Mouse (Mus musculus): ENCODE measurements around the gene Fbxo46. TPM values are rescaled to one million over a fixed set of nuclear protein-coding genes. Genes with fewer than 3 reads are reported as not detected.

Fbxo46 gene
- polyA plus RNA-seq, 1 experiment from 2014 or later, result 19.3 TPM

- H3K4me2 ChIP-seq, result no peak overlapping the region
- H3K27ac ChIP-seq, result no peak overlapping the region; the same call in 1 of the 2 replicates
- H3K4me1 ChIP-seq (replicated peaks), result no peaks in the 10 kb centered on the region
- H3K4me3 ChIP-seq (replicated peaks), result no peak overlapping the region
- H3K27me3 ChIP-seq, result no peaks in the 10 kb centered on the region
- no peak for ATAC-seq (ENCODE audit: insufficient number of reproducible peaks, insufficient read depth, low FRiP score, low TSS enrichment, low read depth)
- 67% methylated on average over 3 of the region's 3 CpGs for WGBS
- no peak overlapping the region for H3K9ac ChIP-seq (replicated peaks)
- no peaks in the 10 kb centered on the region for H3K36me3 ChIP-seq
- no peaks in the 10 kb centered on the region for H3K9me3 ChIP-seq
These were observed 12.2 kb upstream of the Fbxo46 start for GRCm38 (mm10) chr7:19107436-19107835.

DNA sequence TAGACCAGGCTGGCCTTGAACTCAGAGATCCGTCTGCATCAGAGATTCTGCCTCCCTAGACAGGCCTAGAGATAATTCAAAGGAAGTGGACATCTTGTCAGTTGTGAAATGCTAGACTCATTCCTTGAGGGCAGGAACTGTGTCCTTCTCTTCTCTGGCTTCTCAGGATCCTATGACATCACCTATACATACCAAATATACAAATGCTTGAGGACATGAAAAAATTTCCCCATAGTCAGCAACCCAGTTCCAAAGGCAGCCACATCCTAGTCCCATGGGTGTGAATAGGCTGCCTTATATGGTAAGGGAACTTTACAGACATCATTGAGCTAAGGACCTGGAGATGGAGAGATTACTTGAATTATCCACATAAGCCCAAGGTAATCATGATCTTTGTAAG is 10.1 kb upstream of the Fbxo46 start:
- Histone ChIP-seq H3K27me3 (no peaks in the 10 kb centered on the region), H3K4me1 (replicated peaks) (no peaks in the 10 kb centered on the region), H3K4me2 (no peak overlapping the region), H3K36me3 (no peaks in the 10 kb centered on the region), H3K27ac (no peak overlapping the region), H3K9me3 (no peaks in the 10 kb centered on the region), H3K4me3 (replicated peaks) (no peak overlapping the region), H3K9ac (replicated peaks) (no peak overlapping the region)
- 91% methylated on average over 1 of the region's 1 CpGs for WGBS
- ATAC-seq (ENCODE audit: insufficient number of reproducible peaks, insufficient read depth, low FRiP score, low TSS enrichment, low read depth), result no peak

- Histone ChIP-seq H3K9ac (replicated peaks) (no peak within 1 kb of the TSS; the same call in 1 of the 2 replicates), H3K9me3 (peaks cover 11% of the 10 kb centered on the region; the same call in 1 of the 2 replicates), H3K4me2 (peak within 1 kb of the TSS; percentile 52), H3K4me1 (replicated peaks) (peaks cover 15% of the 10 kb centered on the region), H3K27me3 (peaks cover 6% of the 10 kb centered on the region; the same call in 1 of the 2 replicates), H3K27ac (no peak within 1 kb of the TSS), H3K4me3 (replicated peaks) (peak within 1 kb of the TSS; percentile 29), H3K36me3 (no peaks in the 10 kb centered on the region)
- ATAC-seq (ENCODE audit: insufficient number of reproducible peaks, insufficient read depth, low FRiP score, low TSS enrichment, low read depth), result 0 out of 2 replicates have a peak, but pooled peaks have one; percentile 5
- WGBS, result 23% methylated on average over 63 of the region's 64 CpGs
These were observed 1.5 kb upstream of the Fbxo46 start, which contains the start of gene Gm4969 for GRCm38 (mm10) chr7:19118028-19118771. Gm4969 (minus strand) TSS chr7:19118368.

GRCm38 (mm10) chr7:19119083-19119482 is 576 bp upstream of the Fbxo46 start:
- H3K9me3 ChIP-seq, result peaks cover 11% of the 10 kb centered on the region; the same call in 1 of the 2 replicates
- 92% methylated on average over 8 of the region's 8 CpGs for WGBS
- no peaks in the 10 kb centered on the region for H3K36me3 ChIP-seq
- H3K4me3 ChIP-seq (replicated peaks), result no peak overlapping the region
- peaks cover 15% of the 10 kb centered on the region for H3K4me1 ChIP-seq (replicated peaks)
- no peak overlapping the region; the same call in 1 of the 2 replicates for H3K4me2 ChIP-seq
- peaks cover 6% of the 10 kb centered on the region; the same call in 1 of the 2 replicates for H3K27me3 ChIP-seq
- no peak overlapping the region for H3K9ac ChIP-seq (replicated peaks)
- no peak overlapping the region for H3K27ac ChIP-seq
- ATAC-seq (ENCODE audit: insufficient number of reproducible peaks, insufficient read depth, low FRiP score, low TSS enrichment, low read depth), result 0 out of 2 replicates have a peak, but pooled peaks have one; percentile 23

GRCm38 (mm10) chr7:19121686-19122085 is 2.0 kb downstream of the Fbxo46 start:
- Histone ChIP-seq H3K27me3 (peaks cover 6% of the 10 kb centered on the region; the same call in 1 of the 2 replicates), H3K9me3 (peaks cover 11% of the 10 kb centered on the region; the same call in 1 of the 2 replicates), H3K27ac (no peak overlapping the region), H3K4me3 (replicated peaks) (no peak overlapping the region), H3K4me2 (no peak overlapping the region), H3K4me1 (replicated peaks) (peaks cover 15% of the 10 kb centered on the region), H3K9ac (replicated peaks) (no peak overlapping the region), H3K36me3 (0 out of 2 replicates have a peak, but pooled peaks cover 7% of the 10 kb centered on the region)
- WGBS, result 96% methylated on average over 4 of the region's 4 CpGs
- ATAC-seq (ENCODE audit: insufficient number of reproducible peaks, insufficient read depth, low FRiP score, low TSS enrichment, low read depth), result no peak

DNA sequence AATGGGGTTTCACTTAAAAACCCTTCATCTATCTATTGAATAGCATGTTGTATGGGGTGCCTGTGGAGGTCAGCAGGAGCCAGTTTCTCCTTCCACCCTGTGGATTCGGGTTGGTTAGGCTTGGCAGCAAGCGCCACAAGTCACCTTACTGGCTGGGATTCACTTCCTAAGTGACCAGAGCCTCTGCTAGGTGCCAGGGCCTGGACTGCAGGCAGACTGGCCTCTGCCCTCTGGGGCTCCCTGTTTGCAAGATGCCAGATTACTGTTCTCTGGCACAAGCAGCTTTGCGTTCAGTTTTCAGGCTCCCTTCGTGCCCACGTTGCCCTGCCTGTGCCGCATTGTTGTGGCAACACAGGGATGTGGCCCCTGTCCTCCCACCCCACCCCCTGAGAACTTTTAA is 5.1 kb downstream of the Fbxo46 start:
- no peak for ATAC-seq (ENCODE audit: insufficient number of reproducible peaks, insufficient read depth, low FRiP score, low TSS enrichment, low read depth)
- H3K4me2 ChIP-seq, result no peak overlapping the region
- no peaks in the 10 kb centered on the region for H3K9me3 ChIP-seq
- 87% methylated on average over 6 of the region's 6 CpGs for WGBS
- peaks cover 8% of the 10 kb centered on the region for H3K4me1 ChIP-seq (replicated peaks)
- H3K36me3 ChIP-seq, result peaks cover 28% of the 10 kb centered on the region; the same call in 1 of the 2 replicates
- H3K27ac ChIP-seq, result no peak overlapping the region
- no peaks in the 10 kb centered on the region for H3K27me3 ChIP-seq
- no peak overlapping the region for H3K9ac ChIP-seq (replicated peaks)
- no peak overlapping the region for H3K4me3 ChIP-seq (replicated peaks)

DNA sequence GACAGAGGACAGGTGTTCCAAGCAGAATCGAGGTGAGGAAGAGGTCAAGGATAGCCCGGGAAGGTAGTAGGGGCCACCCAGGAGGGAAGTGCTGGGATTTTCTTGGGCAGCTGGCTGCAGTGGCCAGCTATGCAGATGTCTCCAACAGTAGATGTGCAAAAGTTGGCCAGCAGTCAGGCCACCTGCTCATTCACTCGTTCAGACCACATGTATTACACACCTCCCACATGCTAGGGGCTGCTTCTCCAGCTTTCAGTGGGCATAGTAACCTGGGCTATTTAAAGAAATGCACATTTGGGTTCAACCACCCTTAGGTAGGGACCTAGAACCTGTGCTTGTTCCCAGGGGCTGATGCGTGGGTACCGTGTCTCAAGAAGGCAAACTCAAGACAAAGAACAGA is 8.1 kb downstream of the Fbxo46 start:
- Histone ChIP-seq H3K27me3 (no peaks in the 10 kb centered on the region), H3K9me3 (no peaks in the 10 kb centered on the region), H3K27ac (no peak overlapping the region), H3K4me2 (no peak overlapping the region), H3K4me3 (replicated peaks) (no peak overlapping the region), H3K4me1 (replicated peaks) (peaks cover 12% of the 10 kb centered on the region), H3K36me3 (peaks cover 28% of the 10 kb centered on the region; the same call in 1 of the 2 replicates), H3K9ac (replicated peaks) (no peak overlapping the region)
- ATAC-seq (ENCODE audit: insufficient number of reproducible peaks, insufficient read depth, low FRiP score, low TSS enrichment, low read depth), result no peak
- WGBS, result 82% methylated on average over 5 of the region's 5 CpGs

DNA sequence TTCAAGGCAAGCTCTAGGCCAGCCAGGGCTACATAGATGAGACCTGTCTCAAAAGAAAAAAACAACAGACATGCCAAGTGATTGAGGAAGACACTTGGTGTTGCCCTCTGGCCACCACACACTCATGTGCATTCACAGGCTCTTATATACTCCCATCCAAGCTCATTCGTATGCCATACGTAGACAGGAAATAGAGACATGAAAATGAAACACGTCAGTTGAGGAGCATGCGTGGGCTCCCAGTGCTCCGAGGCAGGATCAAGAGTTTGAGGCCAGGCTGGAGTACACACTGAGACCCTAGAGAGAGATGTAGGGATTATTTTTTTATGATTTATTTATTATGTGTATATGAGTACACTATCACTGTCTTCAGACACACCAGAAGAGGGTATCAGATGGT is 9.7 kb downstream of the Fbxo46 start:
- Histone ChIP-seq H3K36me3 (peaks cover 29% of the 10 kb centered on the region; the same call in 1 of the 2 replicates), H3K4me2 (no peak overlapping the region), H3K4me3 (replicated peaks) (no peak overlapping the region), H3K4me1 (replicated peaks) (peaks cover 12% of the 10 kb centered on the region), H3K27ac (no peak overlapping the region; the same call in 1 of the 2 replicates), H3K9me3 (no peaks in the 10 kb centered on the region), H3K9ac (replicated peaks) (no peak overlapping the region), H3K27me3 (no peaks in the 10 kb centered on the region)
- ATAC-seq (ENCODE audit: insufficient number of reproducible peaks, insufficient read depth, low FRiP score, low TSS enrichment, low read depth), result no peak
- WGBS, result 93% methylated on average over 5 of the region's 5 CpGs

DNA sequence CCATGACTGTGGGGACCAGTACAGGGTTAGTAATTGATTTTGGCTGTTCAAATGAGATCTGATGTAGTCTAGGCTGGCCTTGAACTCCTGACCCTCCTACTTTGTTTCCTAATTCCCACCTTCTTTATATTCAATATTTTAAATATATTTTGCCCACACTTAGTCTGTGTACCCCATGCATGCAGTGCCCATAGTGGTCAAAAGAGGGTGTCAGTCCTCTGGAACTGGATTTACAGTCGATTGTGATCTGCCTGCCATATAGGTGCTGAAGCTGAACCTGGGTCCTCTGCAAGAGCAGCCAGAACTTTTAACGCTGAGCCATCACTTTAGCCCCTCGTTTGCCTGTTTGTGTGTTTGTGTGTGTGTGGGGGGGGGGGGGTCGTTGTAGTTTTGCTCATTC is 11.0 kb downstream of the Fbxo46 start:
- Histone ChIP-seq H3K36me3 (peaks cover 42% of the 10 kb centered on the region), H3K9me3 (no peaks in the 10 kb centered on the region), H3K27me3 (no peaks in the 10 kb centered on the region), H3K4me2 (peak overlapping the region; percentile 63), H3K9ac (replicated peaks) (no peak overlapping the region), H3K4me1 (replicated peaks) (peaks cover 12% of the 10 kb centered on the region), H3K27ac (peak overlapping the region; percentile 89), H3K4me3 (replicated peaks) (peak overlapping the region; percentile 42)
- no peak for ATAC-seq (ENCODE audit: insufficient number of reproducible peaks, insufficient read depth, low FRiP score, low TSS enrichment, low read depth)
- WGBS, result 24% methylated on average over 4 of the region's 4 CpGs

- H3K27ac ChIP-seq, result peak overlapping the region; percentile 89
- peak overlapping the region; percentile 42 for H3K4me3 ChIP-seq (replicated peaks)
- peaks cover 43% of the 10 kb centered on the region for H3K36me3 ChIP-seq
- WGBS, result under 1% methylated on average over 39 of the region's 39 CpGs
- H3K4me1 ChIP-seq (replicated peaks), result peaks cover 12% of the 10 kb centered on the region
- H3K4me2 ChIP-seq, result peak overlapping the region; percentile 63
- H3K27me3 ChIP-seq, result no peaks in the 10 kb centered on the region
- H3K9me3 ChIP-seq, result no peaks in the 10 kb centered on the region
- H3K9ac ChIP-seq (replicated peaks), result peak overlapping the region; percentile 40; the same call in 1 of the 2 replicates
- peak; percentile 97 for ATAC-seq (ENCODE audit: insufficient number of reproducible peaks, insufficient read depth, low FRiP score, low TSS enrichment, low read depth)
These were observed 11.7 kb downstream of the Fbxo46 start for GRCm38 (mm10) chr7:19131324-19131848.

DNA sequence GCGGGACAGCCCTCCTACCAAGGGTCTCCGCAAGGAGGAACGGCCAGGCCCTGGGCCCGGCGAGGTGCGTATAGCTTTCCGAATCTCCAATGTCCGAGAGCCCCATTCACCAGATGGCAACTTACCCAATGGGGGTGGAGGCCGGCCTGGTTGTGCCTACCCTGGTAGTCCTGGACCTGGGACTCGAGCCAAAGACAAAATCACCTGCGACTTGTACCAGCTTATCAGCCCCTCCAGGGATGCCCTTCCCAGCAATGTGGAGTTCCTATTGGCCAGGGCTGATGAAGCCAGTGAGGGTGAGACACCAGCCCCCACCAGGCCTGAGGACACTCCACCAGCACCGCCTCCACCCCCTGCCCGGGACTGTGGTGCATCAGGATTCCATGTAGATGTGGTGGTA is 16.5 kb downstream of the Fbxo46 start:
- H3K27ac ChIP-seq, result no peak overlapping the region
- ATAC-seq (ENCODE audit: insufficient number of reproducible peaks, insufficient read depth, low FRiP score, low TSS enrichment, low read depth), result no peak
- H3K4me3 ChIP-seq (replicated peaks), result no peak overlapping the region
- 96% methylated on average over 13 of the region's 13 CpGs for WGBS
- no peak overlapping the region for H3K4me2 ChIP-seq
- peaks cover 67% of the 10 kb centered on the region for H3K36me3 ChIP-seq
- no peaks in the 10 kb centered on the region for H3K27me3 ChIP-seq
- H3K4me1 ChIP-seq (replicated peaks), result 0 out of 2 replicates have a peak, but pooled peaks cover 4% of the 10 kb centered on the region
- no peak overlapping the region for H3K9ac ChIP-seq (replicated peaks)
- H3K9me3 ChIP-seq, result no peaks in the 10 kb centered on the region
